Mouse (Mus musculus) G1E (cell line): Measurements from ENCODE around the gene Actr8. TPM values are rescaled to one million over a fixed set of nuclear protein-coding genes. Genes with fewer than 3 reads are reported as not detected.
A peak's percentile ranks its signal among the peaks of the same experiment; 100 is the strongest.

Source experiments
- ATAC-seq: 2 replicates; pipeline ENCODE4 v1.8.0; 2016; ENCODE audit warnings: mild to moderate bottlenecking; ENCODE audit not compliant: insufficient number of reproducible peaks, poor library complexity, low FRiP score, severe bottlenecking; ENCODE audit errors: extremely low read depth
- DNase-seq: peaks from one replicate; pipeline ENCODE4 v3.0.0; 2012; ENCODE audit warnings: low spot score
- H3K27me3 ChIP-seq: 2 replicates; pipeline ENCODE4 v1.6.1; 2012; ENCODE audit warnings: mild to moderate bottlenecking, low read length, inconsistent platforms; ENCODE audit not compliant: insufficient read depth
- H3K36me3 ChIP-seq: replicated peaks from 2 replicates; pipeline ENCODE3; 2012; ENCODE audit warnings: mild to moderate bottlenecking, inconsistent platforms
- H3K4me1 ChIP-seq: 2 replicates; pipeline ENCODE4 v1.6.1; 2012; ENCODE audit warnings: low read depth, low read length, inconsistent platforms, mixed read lengths; ENCODE audit not compliant: insufficient read depth
- H3K4me3 ChIP-seq: 2 replicates; pipeline ENCODE4 v1.5.1; 2012; ENCODE audit warnings: low read depth, mild to moderate bottlenecking, inconsistent platforms, low read length, moderate library complexity, mixed read lengths
- H3K9me3 ChIP-seq: replicated peaks from 2 replicates; pipeline ENCODE4 v1.6.1; 2012; ENCODE audit warnings: inconsistent platforms
- CTCF ChIP-seq: IDR thresholded peaks from 2 replicates; pipeline ENCODE4 v1.5.1; 2012; ENCODE audit warnings: low read depth, low read length, inconsistent platforms, mixed read lengths
- GATA1 ChIP-seq: IDR thresholded peaks from 2 replicates; pipeline ENCODE4 v1.6.1; 2012; ENCODE audit warnings: borderline replicate concordance, low read length, inconsistent platforms, mixed read lengths
- GATA2 ChIP-seq: IDR thresholded peaks from 2 replicates; pipeline ENCODE4 v1.6.1; 2012; ENCODE audit warnings: low read depth, low read length, inconsistent platforms, borderline replicate concordance
- POLR2AphosphoS5 ChIP-seq: IDR thresholded peaks from 2 replicates; pipeline ENCODE4 v1.6.1; 2012; ENCODE audit warnings: low read depth, low read length, inconsistent platforms; ENCODE audit not compliant: insufficient replicate concordance
- TAL1 ChIP-seq: conservative IDR thresholded peaks from 2 replicates; pipeline ENCODE4 v1.6.1; 2012; ENCODE audit warnings: low read depth, low read length, inconsistent platforms, mixed read lengths
- polyA plus RNA-seq: library from polyadenylated mRNA; stranded (reverse); fragments of >175 nt; gene quantifications from 2 replicates; pipeline ENCODE4 v1.2.3, GENCODE M21; 2012
- total RNA-seq, 2 experiments: library from RNA; stranded (forward) in 1 of 2; stranded (reverse) in 1 of 2; fragments of 200-1000 nt in 1 of 2; fragments of >200 nt in 1 of 2; fragmentation: Nextera tagmentation in 1 of 2; gene quantifications; 2 replicates each; pipeline ENCODE4 v1.2.3; 2014 to 2017

Gene Actr8
- total and polyA plus RNA-seq, 3 experiments = 34.9 to 46.2 (median 45.8) TPM

GRCm38 (mm10) chr14:30045239-30045638 lies 67.1 kb downstream of the Actr8 start:
- Histone ChIP-seq H3K27me3 (no peaks in the 10 kb centered on the region; the same call in 1 of the 2 replicates), H3K9me3 (no peaks in the 10 kb centered on the region), H3K4me3 (no peak overlapping the region), H3K4me1 (no peaks in the 10 kb centered on the region), H3K36me3 (no peaks in the 10 kb centered on the region)
- no peak for TF ChIP-seq POLR2AphosphoS5
- no peak for TF ChIP-seq GATA1
- TF ChIP-seq GATA2 = no peak
- TF ChIP-seq CTCF = no peak
- no peak for TF ChIP-seq TAL1
- ATAC-seq (no peak), DNase-seq (no peak)

GRCm38 (mm10) chr14:30045704-30046220 lies 67.6 kb downstream of the Actr8 start:
- Histone ChIP-seq H3K4me3 (no peak overlapping the region), H3K9me3 (no peaks in the 10 kb centered on the region), H3K4me1 (no peaks in the 10 kb centered on the region), H3K27me3 (no peaks in the 10 kb centered on the region; the same call in 1 of the 2 replicates), H3K36me3 (no peaks in the 10 kb centered on the region)
- ATAC-seq (no peak), DNase-seq (no peak)
- TF ChIP-seq GATA1 (no peak), TAL1 (no peak), GATA2 (no peak), POLR2AphosphoS5 (no peak), CTCF (no peak)

GRCm38 (mm10) chr14:30046976-30047375 lies 68.8 kb downstream of the Actr8 start:
- Histone ChIP-seq H3K9me3 (no peaks in the 10 kb centered on the region), H3K4me3 (no peak overlapping the region), H3K4me1 (no peaks in the 10 kb centered on the region), H3K36me3 (no peaks in the 10 kb centered on the region), H3K27me3 (no peaks in the 10 kb centered on the region)
- TF ChIP-seq CTCF (no peak), POLR2AphosphoS5 (no peak), GATA2 (no peak), GATA1 (no peak), TAL1 (no peak)
- no peak for DNase-seq
- no peak for ATAC-seq

GRCm38 (mm10) chr14:30048049-30048448 lies 69.9 kb downstream of the Actr8 start:
- H3K4me1 ChIP-seq = no peaks in the 10 kb centered on the region
- DNase-seq = no peak
- ATAC-seq = no peak
- TF ChIP-seq POLR2AphosphoS5 (no peak), CTCF (0 out of 2 replicates have a peak, but pooled peaks have one; percentile 6)
- no peaks in the 10 kb centered on the region for H3K9me3 ChIP-seq
- no peaks in the 10 kb centered on the region for H3K36me3 ChIP-seq
- no peaks in the 10 kb centered on the region for H3K27me3 ChIP-seq
- H3K4me3 ChIP-seq = no peak overlapping the region

- DNase-seq (no peak), ATAC-seq (no peak)
- H3K27me3 ChIP-seq = peaks cover 2% of the 10 kb centered on the region; the same call in 1 of the 2 replicates
- H3K9me3 ChIP-seq = no peaks in the 10 kb centered on the region
- H3K4me1 ChIP-seq = no peaks in the 10 kb centered on the region
- TF ChIP-seq POLR2AphosphoS5 (no peak), GATA2 (no peak), CTCF (no peak), GATA1 (no peak), TAL1 (no peak)
- no peak overlapping the region for H3K4me3 ChIP-seq
- H3K36me3 ChIP-seq = no peaks in the 10 kb centered on the region
Measured at GRCm38 (mm10) chr14:30050280-30050679, 72.1 kb downstream of the Actr8 start.

- ATAC-seq (no peak), DNase-seq (no peak)
- Histone ChIP-seq H3K36me3 (no peaks in the 10 kb centered on the region), H3K9me3 (no peaks in the 10 kb centered on the region), H3K27me3 (peaks cover 2% of the 10 kb centered on the region; the same call in 1 of the 2 replicates), H3K4me1 (no peaks in the 10 kb centered on the region), H3K4me3 (no peak overlapping the region)
- no peak for TF ChIP-seq POLR2AphosphoS5
- no peak for TF ChIP-seq CTCF
- no peak for TF ChIP-seq TAL1
- TF ChIP-seq GATA1 = no peak
- TF ChIP-seq GATA2 = no peak
Measured at GRCm38 (mm10) chr14:30054922-30055321, 76.8 kb downstream of the Actr8 start.

Other genes with a start within 250 kb of the Actr8 start
- gene Selenok, start 10.0 kb upstream of the Actr8 start, total RNA-seq (2014; fragmentation: Nextera tagmentation) = 49.4 and 55.1 TPM in 2 replicates
- 278 and 312 TPM in 2 replicates for gene Selenok, start 10.0 kb upstream of the Actr8 start, total RNA-seq (2017)
- gene Selenok, start 10.0 kb upstream of the Actr8 start, polyA plus RNA-seq = 6.2 and 7.9 TPM in 2 replicates
- not detected in 2 replicates for gene Il17rb, start 30.6 kb downstream of the Actr8 start, total RNA-seq (2014; fragmentation: Nextera tagmentation)
- 0.23 and 0.33 TPM in 2 replicates for gene Il17rb, start 30.6 kb downstream of the Actr8 start, total RNA-seq (2017)
- not detected in 2 replicates for gene Il17rb, start 30.6 kb downstream of the Actr8 start, polyA plus RNA-seq
- not detected in 2 replicates for gene Chdh, start 30.7 kb downstream of the Actr8 start, total RNA-seq (2014; fragmentation: Nextera tagmentation)
- gene Chdh, start 30.7 kb downstream of the Actr8 start, total RNA-seq (2017) = under 0.01 and 0.16 TPM in 2 replicates
- gene Chdh, start 30.7 kb downstream of the Actr8 start, polyA plus RNA-seq = 0.01 TPM in 1 of 2 replicates, not detected in the other